Mouse (Mus musculus): ENCODE results near the gene Atn1. TPM values are rescaled to one million over a fixed set of nuclear protein-coding genes. Genes with fewer than 3 reads are reported as not detected.

Atn1 gene
- polyA plus RNA-seq, 1 experiment from 2014 or later: 18.5 TPM

DNA sequence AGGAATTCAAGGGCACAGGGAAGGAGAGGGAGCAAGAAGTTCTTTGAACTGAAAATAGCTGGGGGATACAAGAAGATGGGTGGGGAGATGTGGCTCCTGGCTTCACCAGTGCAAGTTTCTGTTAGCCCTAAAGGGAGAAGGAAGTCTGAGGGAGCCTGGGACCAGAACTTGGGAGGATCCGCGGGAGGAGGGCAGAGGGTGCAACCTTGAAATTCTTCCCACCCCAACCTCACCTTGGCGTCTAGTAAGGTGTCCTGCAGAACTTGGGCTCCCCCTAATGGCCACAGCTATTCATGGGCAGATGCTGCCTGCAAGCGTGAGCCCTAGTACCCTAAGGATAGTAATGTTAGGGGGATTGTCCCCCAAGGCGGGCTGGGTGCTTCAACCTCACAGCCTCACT is 2.9 kb upstream of the Atn1 start:
- Histone ChIP-seq H3K4me2 (replicated peaks; ENCODE audit: low read depth, low read length) (peak overlapping the region; percentile 83), H3K4me3 (ENCODE audit: low read depth, low read length) (no peak overlapping the region), H3K36me3 (ENCODE audit: control insufficient read depth, insufficient read depth, low read length) (no peaks in the 10 kb centered on the region), H3K9ac (replicated peaks; ENCODE audit: low read depth, low read length) (no peak overlapping the region; the same call in 1 of the 2 replicates), H3K9me3 (ENCODE audit: control insufficient read depth, low read depth, low read length) (no peaks in the 10 kb centered on the region), H3K4me1 (ENCODE audit: control insufficient read depth, insufficient read depth, low read length) (peaks cover 32% of the 10 kb centered on the region; the same call in 1 of the 2 replicates), H3K27me3 (ENCODE audit: control insufficient read depth, insufficient read depth, low read length) (no peaks in the 10 kb centered on the region), H3K27ac (ENCODE audit: low read length) (peak overlapping the region; percentile 98)
- 0 out of 2 replicates have a peak, but pooled peaks have one; percentile 8 for ATAC-seq (ENCODE audit: insufficient number of reproducible peaks, insufficient read depth, low FRiP score, low read depth)
- 5% methylated on average over 5 of the region's 5 CpGs for WGBS

DNA sequence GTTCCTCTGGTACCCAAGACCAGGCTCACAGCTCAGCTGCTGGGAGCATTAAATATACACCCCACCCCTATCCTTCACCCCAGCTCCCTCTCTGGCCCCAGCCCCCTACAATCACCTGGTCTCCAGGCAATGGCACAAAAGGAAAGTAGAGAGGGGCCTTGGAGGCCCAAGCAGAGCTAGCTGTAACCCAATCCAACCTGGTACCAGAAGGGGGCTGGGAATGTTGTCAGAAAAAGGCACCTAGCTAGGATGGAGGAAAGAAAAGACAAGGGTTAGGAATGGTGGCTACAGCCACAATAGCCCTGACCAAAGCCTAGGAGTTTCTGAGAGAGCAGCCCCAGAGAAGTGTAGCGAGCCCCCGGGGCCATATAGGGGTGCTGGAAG is 2.5 kb upstream of the Atn1 start:
- H3K9me3 ChIP-seq (ENCODE audit: control insufficient read depth, low read depth, low read length): no peaks in the 10 kb centered on the region
- peak overlapping the region; percentile 98 for H3K27ac ChIP-seq (ENCODE audit: low read length)
- no peak overlapping the region; the same call in 1 of the 2 replicates for H3K9ac ChIP-seq (replicated peaks; ENCODE audit: low read depth, low read length)
- 0 out of 2 replicates have a peak overlapping the region, but pooled peaks have one; percentile 85 for H3K4me3 ChIP-seq (ENCODE audit: low read depth, low read length)
- H3K36me3 ChIP-seq (ENCODE audit: control insufficient read depth, insufficient read depth, low read length): no peaks in the 10 kb centered on the region
- H3K27me3 ChIP-seq (ENCODE audit: control insufficient read depth, insufficient read depth, low read length): no peaks in the 10 kb centered on the region
- H3K4me1 ChIP-seq (ENCODE audit: control insufficient read depth, insufficient read depth, low read length): peaks cover 36% of the 10 kb centered on the region; the same call in 1 of the 2 replicates
- H3K4me2 ChIP-seq (replicated peaks; ENCODE audit: low read depth, low read length): peak overlapping the region; percentile 83
- 58% methylated on average over 2 of the region's 2 CpGs for WGBS
- no peak for ATAC-seq (ENCODE audit: insufficient number of reproducible peaks, insufficient read depth, low FRiP score, low read depth)

DNA sequence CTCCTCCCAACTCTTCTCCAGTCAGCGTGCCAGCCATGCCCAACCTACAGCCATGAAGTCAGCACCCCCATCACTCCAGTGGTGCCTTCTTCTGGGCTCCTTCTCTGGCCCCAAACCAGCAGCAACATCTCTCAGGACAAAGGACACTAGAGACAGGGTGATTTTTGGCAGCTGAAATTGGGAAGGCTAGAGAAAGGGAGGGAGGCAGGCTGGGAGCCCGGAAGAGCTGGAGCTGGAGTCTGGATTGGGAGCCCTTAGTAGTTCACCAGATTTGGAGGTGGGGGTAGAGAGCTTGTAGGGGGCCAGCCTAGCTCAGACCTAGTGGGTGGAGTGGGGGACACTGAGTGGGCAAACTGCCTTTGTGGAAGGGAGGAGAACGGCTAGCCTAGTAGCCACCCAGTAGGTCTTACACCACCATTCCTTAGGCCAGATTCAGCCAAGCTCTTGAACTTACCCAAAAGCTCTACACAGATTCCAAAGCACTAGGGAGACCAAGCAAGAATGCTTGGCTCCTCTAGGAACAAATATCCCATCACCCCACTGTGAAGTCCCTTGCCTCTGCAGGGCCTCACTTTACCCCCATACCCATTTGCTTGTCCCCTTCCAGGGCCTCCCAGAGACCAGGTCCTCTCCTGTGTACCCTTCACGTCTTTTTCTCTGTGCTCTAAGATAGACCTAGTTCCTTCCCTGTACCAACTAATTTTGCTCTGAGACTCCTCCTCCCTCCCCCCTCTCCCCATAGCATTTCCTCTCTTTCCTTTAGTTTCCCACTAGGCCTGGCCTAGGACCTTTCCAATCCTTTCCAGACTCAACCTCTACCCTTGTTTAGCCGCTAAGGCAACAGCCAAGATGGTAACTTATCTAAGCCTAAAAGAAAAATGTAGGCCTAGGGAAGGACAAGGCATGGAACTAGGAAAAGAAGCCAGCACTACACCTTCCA is 1.9 kb upstream of the Atn1 start:
- H3K27ac ChIP-seq (ENCODE audit: low read length): peak overlapping the region; percentile 98
- ATAC-seq (ENCODE audit: insufficient number of reproducible peaks, insufficient read depth, low FRiP score, low read depth): peak; percentile 4; the same call in 1 of the 2 replicates
- H3K4me1 ChIP-seq (ENCODE audit: control insufficient read depth, insufficient read depth, low read length): peaks cover 37% of the 10 kb centered on the region; the same call in 1 of the 2 replicates
- H3K4me3 ChIP-seq (ENCODE audit: low read depth, low read length): peak overlapping the region; percentile 85
- 0 out of 2 replicates have a peak, but pooled peaks cover 2% of the 10 kb centered on the region for H3K36me3 ChIP-seq (ENCODE audit: control insufficient read depth, insufficient read depth, low read length)
- WGBS: 37% methylated on average over 5 of the region's 5 CpGs
- H3K4me2 ChIP-seq (replicated peaks; ENCODE audit: low read depth, low read length): peak overlapping the region; percentile 83
- H3K27me3 ChIP-seq (ENCODE audit: control insufficient read depth, insufficient read depth, low read length): no peaks in the 10 kb centered on the region
- no peaks in the 10 kb centered on the region for H3K9me3 ChIP-seq (ENCODE audit: control insufficient read depth, low read depth, low read length)
- peak overlapping the region; percentile 97 for H3K9ac ChIP-seq (replicated peaks; ENCODE audit: low read depth, low read length)

DNA sequence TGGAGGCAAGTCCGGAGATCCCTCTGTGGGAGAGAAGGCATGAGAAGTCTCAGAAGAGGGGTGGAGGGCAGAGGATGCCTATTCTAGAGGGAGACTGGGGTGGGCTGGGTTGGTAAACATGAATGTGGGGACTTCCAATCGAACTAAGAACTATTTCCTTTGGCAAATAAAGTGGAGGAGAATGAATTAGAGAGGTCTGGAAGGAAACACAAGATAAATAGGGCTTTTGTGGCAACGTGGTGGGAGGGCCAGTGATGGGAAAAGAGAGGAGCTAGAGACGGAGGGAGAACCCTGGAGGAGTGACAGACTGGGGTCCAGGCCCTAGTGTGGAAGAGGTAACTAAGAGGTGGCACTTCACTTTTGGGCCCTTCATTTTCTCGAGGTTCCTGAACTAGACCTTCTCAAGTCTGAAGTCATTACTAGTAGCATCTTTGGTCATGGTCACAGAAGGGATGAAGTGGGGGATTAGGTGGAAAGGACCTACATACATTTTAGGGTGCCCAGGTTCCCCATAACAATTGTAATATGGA is 1.1 kb upstream of the Atn1 start:
- 3% methylated on average over 5 of the region's 5 CpGs for WGBS
- peak overlapping the region; percentile 83 for H3K4me2 ChIP-seq (replicated peaks; ENCODE audit: low read depth, low read length)
- no peaks in the 10 kb centered on the region for H3K9me3 ChIP-seq (ENCODE audit: control insufficient read depth, low read depth, low read length)
- H3K27me3 ChIP-seq (ENCODE audit: control insufficient read depth, insufficient read depth, low read length): no peaks in the 10 kb centered on the region
- H3K9ac ChIP-seq (replicated peaks; ENCODE audit: low read depth, low read length): peak overlapping the region; percentile 97
- 0 out of 2 replicates have a peak, but pooled peaks cover 6% of the 10 kb centered on the region for H3K36me3 ChIP-seq (ENCODE audit: control insufficient read depth, insufficient read depth, low read length)
- peak overlapping the region; percentile 98 for H3K27ac ChIP-seq (ENCODE audit: low read length)
- H3K4me3 ChIP-seq (ENCODE audit: low read depth, low read length): peak overlapping the region; percentile 85
- ATAC-seq (ENCODE audit: insufficient number of reproducible peaks, insufficient read depth, low FRiP score, low read depth): no peak
- peaks cover 37% of the 10 kb centered on the region; the same call in 1 of the 2 replicates for H3K4me1 ChIP-seq (ENCODE audit: control insufficient read depth, insufficient read depth, low read length)

DNA sequence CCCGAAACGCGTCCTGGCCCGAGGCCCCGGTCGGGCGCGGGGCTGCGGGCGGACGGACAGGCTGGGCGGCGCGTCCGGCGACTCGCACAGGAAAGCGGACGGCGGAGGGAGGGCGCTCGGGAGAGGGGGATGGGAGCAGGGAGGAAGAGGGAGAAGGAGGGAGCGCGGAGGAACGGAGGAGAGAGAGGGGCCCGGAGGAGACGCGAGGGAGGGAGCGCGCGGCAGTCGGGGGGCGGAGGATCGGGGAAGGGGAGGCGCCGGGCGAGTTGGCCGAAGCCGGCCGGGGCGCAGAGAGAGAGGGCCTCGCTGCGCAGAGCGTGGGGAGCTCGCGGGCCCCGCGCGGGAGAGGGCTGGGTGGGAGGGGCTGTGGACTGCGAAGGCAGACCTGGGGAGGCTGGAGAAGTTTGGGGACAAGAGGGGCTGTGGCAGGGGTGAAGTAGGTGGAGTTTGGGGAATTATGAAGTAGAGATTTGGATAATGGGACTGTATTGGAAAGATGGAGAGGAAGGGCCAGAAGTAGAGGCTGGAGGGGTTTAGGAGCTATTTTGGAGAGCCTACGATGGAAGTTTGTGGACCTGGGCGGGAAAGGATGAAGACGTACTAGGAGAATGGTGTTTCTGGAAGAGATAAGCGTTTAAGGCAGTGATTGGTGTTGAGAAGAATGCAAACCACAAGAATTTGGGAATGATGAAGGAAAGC is 477 bp upstream of the Atn1 start:
- Histone ChIP-seq H3K36me3 (ENCODE audit: control insufficient read depth, insufficient read depth, low read length) (0 out of 2 replicates have a peak, but pooled peaks cover 6% of the 10 kb centered on the region), H3K9ac (replicated peaks; ENCODE audit: low read depth, low read length) (peak overlapping the region; percentile 97), H3K4me1 (ENCODE audit: control insufficient read depth, insufficient read depth, low read length) (peaks cover 37% of the 10 kb centered on the region; the same call in 1 of the 2 replicates), H3K27ac (ENCODE audit: low read length) (peak overlapping the region; percentile 98), H3K4me2 (replicated peaks; ENCODE audit: low read depth, low read length) (peak overlapping the region; percentile 83), H3K27me3 (ENCODE audit: control insufficient read depth, insufficient read depth, low read length) (no peaks in the 10 kb centered on the region), H3K4me3 (ENCODE audit: low read depth, low read length) (peak overlapping the region; percentile 85), H3K9me3 (ENCODE audit: control insufficient read depth, low read depth, low read length) (no peaks in the 10 kb centered on the region)
- under 1% methylated on average over 52 of the region's 54 CpGs for WGBS
- peak; percentile 83 for ATAC-seq (ENCODE audit: insufficient number of reproducible peaks, insufficient read depth, low FRiP score, low read depth)

DNA sequence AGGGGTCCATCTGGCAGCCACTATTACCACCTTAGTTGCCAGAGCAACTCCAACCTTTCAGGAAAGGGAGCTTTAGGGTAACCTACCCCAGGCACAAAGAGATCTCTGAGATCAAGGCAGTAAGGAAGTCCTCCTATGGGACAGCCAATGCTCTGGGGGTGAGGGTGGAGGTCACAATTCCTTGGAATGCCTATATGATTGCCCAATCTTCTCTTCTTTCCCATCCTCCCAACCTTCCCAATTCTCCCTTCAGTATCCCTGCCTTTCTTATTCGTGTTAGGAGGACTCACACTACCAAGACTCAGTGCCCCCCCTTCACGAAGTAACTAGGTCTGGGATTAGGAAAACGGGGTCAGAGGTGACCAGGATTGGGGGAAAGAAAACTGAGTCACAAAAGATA is 1.0 kb downstream of the Atn1 start:
- WGBS: 5% methylated on average over 3 of the region's 3 CpGs
- peak overlapping the region; percentile 85 for H3K4me3 ChIP-seq (ENCODE audit: low read depth, low read length)
- no peak for ATAC-seq (ENCODE audit: insufficient number of reproducible peaks, insufficient read depth, low FRiP score, low read depth)
- H3K9ac ChIP-seq (replicated peaks; ENCODE audit: low read depth, low read length): peak overlapping the region; percentile 97
- H3K9me3 ChIP-seq (ENCODE audit: control insufficient read depth, low read depth, low read length): no peaks in the 10 kb centered on the region
- H3K27me3 ChIP-seq (ENCODE audit: control insufficient read depth, insufficient read depth, low read length): no peaks in the 10 kb centered on the region
- peaks cover 37% of the 10 kb centered on the region; the same call in 1 of the 2 replicates for H3K4me1 ChIP-seq (ENCODE audit: control insufficient read depth, insufficient read depth, low read length)
- peak overlapping the region; percentile 83 for H3K4me2 ChIP-seq (replicated peaks; ENCODE audit: low read depth, low read length)
- H3K36me3 ChIP-seq (ENCODE audit: control insufficient read depth, insufficient read depth, low read length): 0 out of 2 replicates have a peak, but pooled peaks cover 8% of the 10 kb centered on the region
- peak overlapping the region; percentile 98; the same call in 1 of the 2 replicates for H3K27ac ChIP-seq (ENCODE audit: low read length)

DNA sequence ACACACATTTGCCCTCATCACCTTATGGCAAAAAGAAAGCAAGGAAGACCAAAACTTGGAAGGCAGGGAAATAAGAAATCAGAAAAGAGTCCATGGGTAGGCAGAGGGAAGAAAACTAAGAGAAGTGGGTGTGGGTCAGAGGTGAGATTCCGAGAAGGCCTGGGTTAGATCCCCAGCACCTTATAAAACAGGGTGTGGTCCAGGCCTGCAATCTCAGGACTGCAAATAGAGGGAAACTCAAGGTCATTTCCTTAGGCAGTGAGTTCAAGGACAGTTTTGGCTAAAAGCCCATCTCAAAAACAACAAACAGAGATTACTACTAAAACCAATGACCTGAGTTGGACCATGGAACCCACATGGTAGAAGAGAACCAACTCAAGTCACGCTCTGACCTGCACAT is 2.5 kb downstream of the Atn1 start:
- no peak overlapping the region for H3K4me3 ChIP-seq (ENCODE audit: low read depth, low read length)
- no peaks in the 10 kb centered on the region for H3K9me3 ChIP-seq (ENCODE audit: control insufficient read depth, low read depth, low read length)
- H3K4me2 ChIP-seq (replicated peaks; ENCODE audit: low read depth, low read length): no peak overlapping the region
- WGBS: 87% methylated on average over 2 of the region's 2 CpGs
- H3K27ac ChIP-seq (ENCODE audit: low read length): no peak overlapping the region
- H3K36me3 ChIP-seq (ENCODE audit: control insufficient read depth, insufficient read depth, low read length): peaks cover 19% of the 10 kb centered on the region
- ATAC-seq (ENCODE audit: insufficient number of reproducible peaks, insufficient read depth, low FRiP score, low read depth): no peak
- no peaks in the 10 kb centered on the region for H3K27me3 ChIP-seq (ENCODE audit: control insufficient read depth, insufficient read depth, low read length)
- no peak overlapping the region for H3K9ac ChIP-seq (replicated peaks; ENCODE audit: low read depth, low read length)
- peaks cover 31% of the 10 kb centered on the region; the same call in 1 of the 2 replicates for H3K4me1 ChIP-seq (ENCODE audit: control insufficient read depth, insufficient read depth, low read length)

DNA sequence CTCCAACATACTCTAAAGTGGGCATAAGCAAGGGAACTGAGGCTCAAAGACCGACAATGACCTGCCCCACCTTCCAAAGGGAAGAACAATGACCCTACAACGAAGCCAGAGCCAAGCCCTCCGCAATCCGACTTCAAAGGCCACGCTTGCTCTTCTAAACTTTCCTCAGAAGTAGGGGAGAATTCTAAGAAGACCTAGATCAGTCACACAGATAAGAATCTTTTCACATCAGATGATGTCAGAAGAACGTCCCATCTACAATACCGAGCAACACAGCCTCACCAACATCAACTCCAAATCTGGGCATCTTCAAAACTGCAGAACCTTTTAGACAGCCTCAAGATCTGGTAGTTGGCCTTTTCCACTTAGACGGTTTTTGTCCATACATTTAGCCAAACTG is 5.9 kb downstream of the Atn1 start:
- H3K9ac ChIP-seq (replicated peaks; ENCODE audit: low read depth, low read length): no peak overlapping the region
- peaks cover 26% of the 10 kb centered on the region for H3K4me1 ChIP-seq (ENCODE audit: control insufficient read depth, insufficient read depth, low read length)

More for the DNA sequence above, 5.9 kb downstream of the Atn1 start:
- H3K27me3 ChIP-seq (ENCODE audit: control insufficient read depth, insufficient read depth, low read length): no peaks in the 10 kb centered on the region
- no peak overlapping the region for H3K4me3 ChIP-seq (ENCODE audit: low read depth, low read length)
- no peak overlapping the region for H3K4me2 ChIP-seq (replicated peaks; ENCODE audit: low read depth, low read length)
- no peak for ATAC-seq (ENCODE audit: insufficient number of reproducible peaks, insufficient read depth, low FRiP score, low read depth)
- peaks cover 38% of the 10 kb centered on the region for H3K36me3 ChIP-seq (ENCODE audit: control insufficient read depth, insufficient read depth, low read length)
- H3K9me3 ChIP-seq (ENCODE audit: control insufficient read depth, low read depth, low read length): no peaks in the 10 kb centered on the region
- 81% methylated on average over 8 of the region's 8 CpGs for WGBS
- no peak overlapping the region for H3K27ac ChIP-seq (ENCODE audit: low read length)
